Comparison of ENCODE assay signal across 11 mouse cellular contexts in genomic region chr17:34251666-34252065, GRCm38 (mm10). TPM values are rescaled to one million over a fixed set of nuclear protein-coding genes. Genes with fewer than 3 reads are reported as not detected.
DNase-seq lines count a peak whose midpoint lies in the region; TF ChIP-seq lines count a peak whose summit lies in the region.
"Had no signal": no experiment of that assay in that cellular context is flagged by ENCODE, and none has a peak within 500 bp of the region (broad histone marks: within the 10 kb centered on the region; RNA-seq: fewer than 3 reads in every experiment).

No protein-coding gene starts in this region.

- intact Hi-C loops in heart, adult 2 months (cut with DNase I), result loop anchor here (5.0 kb wide), 1 partner anchor 156 kb away; no protein-coding TSS in a partner anchor
- intact Hi-C loops in heart, postnatal 10 days (cut with DNase I), result no loop called here

- no peak for TF ChIP-seq EP300 in heart, adult 2 months (IDR thresholded peaks at IDR 0.05; ENCODE audit: insufficient read depth, low read depth, low read length)

- no peaks in the 10 kb centered on the region for H3K36me3 ChIP-seq in heart, adult 2 months (ENCODE audit: control insufficient read depth, insufficient read depth, low read length)
- H3K36me3 ChIP-seq: limb, embryonic 13.5 days had no signal

- no peak overlapping the region for H3K4me3 ChIP-seq in heart, adult 2 months
- H3K4me3 ChIP-seq in layer of hippocampus, adult 2 months, result no peak overlapping the region
- H3K4me3 ChIP-seq in bone marrow, adult 2 months (replicated peaks; ENCODE audit: control insufficient read depth, low read depth, low read length), result no peak overlapping the region
- H3K4me3 ChIP-seq: limb, embryonic 13.5 days had no signal

- H3K27ac ChIP-seq in heart, adult 2 months, result no peak overlapping the region
- H3K27ac ChIP-seq in layer of hippocampus, adult 2 months, result no peak overlapping the region
- no peak overlapping the region for H3K27ac ChIP-seq in bone marrow, adult 2 months (ENCODE audit: control insufficient read depth, insufficient read depth, low read depth, low read length, poor library complexity)
- H3K27ac ChIP-seq: limb, embryonic 13.5 days had no signal

- TF ChIP-seq POLR2A in heart, adult 2 months (IDR thresholded peaks at IDR 0.05; ENCODE audit: insufficient read depth, low read depth, low read length), result no peak
- no peak for TF ChIP-seq POLR2A in bone marrow, adult 2 months (IDR thresholded peaks at IDR 0.05; ENCODE audit: borderline replicate concordance, control insufficient read depth, low read depth, low read length)

- no peak for DNase-seq in heart, adult 2 months
- no peak for DNase-seq in heart, postnatal 10 days
- no peak for DNase-seq in layer of hippocampus, adult 2 months (ENCODE audit: low spot score in 2 of 2)
- no peak for DNase-seq in layer of hippocampus, postnatal 10 days (ENCODE audit: low spot score in 2 of 2)
- peak; percentile 29 for DNase-seq in 416B (ENCODE audit: low read depth)
- no peak for DNase-seq in thymus, postnatal 14 days
- DNase-seq in layer of hippocampus, adult 18-20 months (ENCODE audit: low spot score in 2 of 2), result no peak
- DNase-seq: adrenal gland, postnatal 10 days; gastrocnemius, postnatal 36 days had no signal

- H3K27me3 ChIP-seq in heart, adult 2 months (ENCODE audit: control insufficient read depth, insufficient read depth, low read length), result no peaks in the 10 kb centered on the region

- TF ChIP-seq CTCF in heart, adult 2 months (IDR thresholded peaks at IDR 0.05), result peak; percentile 18
- TF ChIP-seq CTCF in layer of hippocampus, adult 2 months (conservative IDR thresholded peaks at IDR 0.05), result peak; percentile 44
- peak; percentile 29; the same call in 1 of the 2 replicates for TF ChIP-seq CTCF in bone marrow, adult 2 months (IDR thresholded peaks at IDR 0.05; ENCODE audit: control insufficient read depth, insufficient read depth, low read length)

- 43% methylated on average over 4 of the region's 4 CpGs for WGBS in heart, adult 2 months
- WGBS in bone marrow, adult 2 months, result 60% methylated on average over 4 of the region's 4 CpGs

- no peak overlapping the region for H3K9ac ChIP-seq in heart, adult 2 months (ENCODE audit: low read depth, low read length)
- H3K9ac ChIP-seq: limb, embryonic 13.5 days had no signal

- H3K4me1 ChIP-seq in heart, adult 2 months (ENCODE audit: control insufficient read depth, insufficient read depth, low read length), result no peaks in the 10 kb centered on the region
- peaks cover 4% of the 10 kb centered on the region; the same call in 1 of the 2 replicates for H3K4me1 ChIP-seq in bone marrow, adult 2 months (ENCODE audit: control insufficient read depth, insufficient read depth, low read length)
- H3K4me1 ChIP-seq: limb, embryonic 13.5 days had no signal

- no peaks in the 10 kb centered on the region for H3K79me2 ChIP-seq in heart, adult 2 months (replicated peaks; ENCODE audit: control insufficient read depth, insufficient read depth, low read length)

RNA-seq across cellular contexts. Expression of gene H2-Ab1, which starts 5.8 kb away (rescaled TPM):
- total RNA-seq in heart, adult 2 months (2021), result 10 to 100 TPM; 21.1 to 25.7 TPM
- polyA plus RNA-seq in heart, adult 2 months (2012; rRNA removed), result 114 and 190 TPM in 2 replicates
- total RNA-seq in heart, postnatal 10 days (2021), result 1 to 10 TPM; 4.4 to 4.7 TPM
- 1 to 10 TPM; 1.7 to 1.8 TPM for total RNA-seq in layer of hippocampus, adult 2 months (2021)
- 1 to 10 TPM; 1.6 to 1.8 TPM for total RNA-seq in layer of hippocampus, postnatal 10 days (2021)
- 73.7 and 175 TPM in 2 replicates for polyA plus RNA-seq in bone marrow, adult 2 months (2011; ENCODE audit: insufficient read depth, insufficient read length, low replicate concordance, missing spikeins)
- 1 to 10 TPM; 1.3 to 1.9 TPM for total RNA-seq in layer of hippocampus, adult 18-20 months (2021)

RNA-seq across cellular contexts. Expression of gene H2-Ob, which starts 13.0 kb away (rescaled TPM):
- 1 to 10 TPM in 1 of 2 experiments, under 1 TPM in 1; 0.55 to 1.0 TPM for total RNA-seq in heart, adult 2 months (2021)
- 3.5 and 6.2 TPM in 2 replicates for polyA plus RNA-seq in heart, adult 2 months (2012; rRNA removed)
- under 1 TPM; 0.77 to 0.92 TPM for total RNA-seq in heart, postnatal 10 days (2021)
- under 1 TPM in 1 of 2 experiments, not detected in 1; 0.17 TPM for total RNA-seq in layer of hippocampus, adult 2 months (2021)
- total RNA-seq in layer of hippocampus, postnatal 10 days (2021), result under 1 TPM; 0.18 to 0.33 TPM
- 30.9 and 72.2 TPM in 2 replicates for polyA plus RNA-seq in bone marrow, adult 2 months (2011; ENCODE audit: insufficient read depth, insufficient read length, low replicate concordance, missing spikeins)
- total RNA-seq in layer of hippocampus, adult 18-20 months (2021), result under 1 TPM; 0.20 to 0.37 TPM
- polyA plus RNA-seq: limb, embryonic 13.5 days had no signal

RNA-seq across cellular contexts. Expression of gene H2-Aa, which starts 36.0 kb away (rescaled TPM):
- total RNA-seq in heart, adult 2 months (2021), result 10 to 100 TPM; 26.8 to 38.4 TPM
- 99.0 and 141 TPM in 2 replicates for polyA plus RNA-seq in heart, adult 2 months (2012; rRNA removed)
- 1 to 10 TPM; 4.9 to 5.4 TPM for total RNA-seq in heart, postnatal 10 days (2021)
- 1 to 10 TPM in 1 of 2 experiments, under 1 TPM in 1; 0.66 to 1.2 TPM for total RNA-seq in layer of hippocampus, adult 2 months (2021)
- under 1 TPM; 0.64 to 0.69 TPM for total RNA-seq in layer of hippocampus, postnatal 10 days (2021)
- 65.0 and 143 TPM in 2 replicates for polyA plus RNA-seq in bone marrow, adult 2 months (2011; ENCODE audit: insufficient read depth, insufficient read length, low replicate concordance, missing spikeins)
- total RNA-seq in layer of hippocampus, adult 18-20 months (2021), result 1 to 10 TPM; 1.3 to 1.4 TPM

RNA-seq across cellular contexts. Expression of gene Tap2, which starts 48.3 kb away (rescaled TPM):
- 10 to 100 TPM; 26.1 to 31.2 TPM for total RNA-seq in heart, adult 2 months (2021)
- polyA plus RNA-seq in heart, adult 2 months (2012; rRNA removed), result 25.0 and 26.5 TPM in 2 replicates
- total RNA-seq in heart, postnatal 10 days (2021), result 10 to 100 TPM; 17.6 to 20.3 TPM
- total RNA-seq in layer of hippocampus, adult 2 months (2021), result 1 to 10 TPM; 7.8 to 9.3 TPM
- total RNA-seq in layer of hippocampus, postnatal 10 days (2021), result 1 to 10 TPM; 4.8 to 6.3 TPM
- polyA plus RNA-seq in bone marrow, adult 2 months (2011; ENCODE audit: insufficient read depth, insufficient read length, low replicate concordance, missing spikeins), result 50.7 and 54.8 TPM in 2 replicates
- 10 to 100 TPM in 1 of 2 experiments, 1 to 10 TPM in 1; 8.4 to 12.8 TPM for total RNA-seq in layer of hippocampus, adult 18-20 months (2021)

RNA-seq across cellular contexts. Expression of gene H2-Eb1, which starts 54.0 kb away (rescaled TPM):
- total RNA-seq in heart, adult 2 months (2021), result 10 to 100 TPM; 28.9 to 36.5 TPM
- polyA plus RNA-seq in heart, adult 2 months (2012; rRNA removed), result 49.5 and 74.4 TPM in 2 replicates
- total RNA-seq in heart, postnatal 10 days (2021), result 1 to 10 TPM; 7.5 to 8.4 TPM
- total RNA-seq in layer of hippocampus, adult 2 months (2021), result 1 to 10 TPM; 1.0 to 1.3 TPM
- total RNA-seq in layer of hippocampus, postnatal 10 days (2021), result 1 to 10 TPM; 1.3 to 2.3 TPM
- 32.6 and 82.7 TPM in 2 replicates for polyA plus RNA-seq in bone marrow, adult 2 months (2011; ENCODE audit: insufficient read depth, insufficient read length, low replicate concordance, missing spikeins)
- total RNA-seq in layer of hippocampus, adult 18-20 months (2021), result 1 to 10 TPM; 1.6 to 2.0 TPM

Comparison
In these comparisons a context has a peak if more than half of its experiments do, and no peak if none do; other contexts are left out.
1. RNA of gene H2-Aa, which starts 36.0 kb away (total RNA-seq): 26.8 to 38.4 TPM in heart, adult 2 months; 4.9 to 5.4 TPM in heart, postnatal 10 days, 1.3 to 1.4 TPM in layer of hippocampus, adult 18-20 months, 0.66 to 1.2 TPM in layer of hippocampus, adult 2 months and 0.64 to 0.69 TPM in layer of hippocampus, postnatal 10 days; every median in the first group is over 4 times any median in the second.
2. Peak in every context shown above with its lines, with median percentiles within 50 percentile points of each other: CTCF ChIP-seq.